Mouse (Mus musculus) erythroid progenitor cell, adult 5-6 weeks (primary cell): ENCODE data around the gene Anks1. TPM values are rescaled to one million over a fixed set of nuclear protein-coding genes. Genes with fewer than 3 reads are reported as not detected.
"Not testable (repeated sequence)": the region's sequence is repeated elsewhere in the genome, so short reads cannot be mapped to it uniquely, and the experiment has no call there.

ENCODE experiments used
- ATAC-seq: replicated peaks from 2 replicates; pipeline ENCODE4 v1.8.0; 2016; ENCODE audit warnings: moderate number of reproducible peaks, mild to moderate bottlenecking, moderate TSS enrichment, inconsistent platforms; ENCODE audit not compliant: poor library complexity, low FRiP score, severe bottlenecking
- total RNA-seq, 2 experiments: library from RNA; stranded (forward) in 1 of 2; stranded (reverse) in 1 of 2; fragments of 150-400 nt in 1 of 2; fragments of 186-747, 209-891 nt in 1 of 2; gene quantifications; 2 replicates each; pipeline versions ENCODE4 v1.2.3 to v1.2.4; 2015 to 2017; ENCODE audit warnings: low replicate concordance in 2 of 2

Gene Anks1
- total RNA-seq, 2 experiments from 2014 or later: 3.8 to 6.7 TPM

DNA sequence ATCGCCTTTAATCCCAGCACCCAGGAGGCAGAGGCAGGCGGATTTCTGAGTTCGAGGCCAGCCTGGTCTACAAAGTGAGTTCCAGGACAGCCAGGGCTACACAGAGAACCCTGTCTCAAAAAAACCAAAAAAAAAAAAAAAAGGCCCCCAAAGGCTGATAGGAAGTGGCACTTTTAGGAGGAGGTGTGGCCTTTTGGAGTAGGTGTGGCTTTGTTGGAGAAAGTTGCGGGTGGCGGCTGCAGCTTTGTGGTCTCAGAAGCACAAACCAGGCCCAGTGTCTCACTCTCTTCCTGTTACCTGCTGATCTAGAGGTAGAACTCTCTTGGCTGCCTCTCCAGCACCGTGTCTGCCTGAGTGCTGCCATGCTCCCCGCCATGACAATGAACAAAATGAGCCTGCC is 54.0 kb downstream of the Anks1 start:
- not testable (repeated sequence) for ATAC-seq

DNA sequence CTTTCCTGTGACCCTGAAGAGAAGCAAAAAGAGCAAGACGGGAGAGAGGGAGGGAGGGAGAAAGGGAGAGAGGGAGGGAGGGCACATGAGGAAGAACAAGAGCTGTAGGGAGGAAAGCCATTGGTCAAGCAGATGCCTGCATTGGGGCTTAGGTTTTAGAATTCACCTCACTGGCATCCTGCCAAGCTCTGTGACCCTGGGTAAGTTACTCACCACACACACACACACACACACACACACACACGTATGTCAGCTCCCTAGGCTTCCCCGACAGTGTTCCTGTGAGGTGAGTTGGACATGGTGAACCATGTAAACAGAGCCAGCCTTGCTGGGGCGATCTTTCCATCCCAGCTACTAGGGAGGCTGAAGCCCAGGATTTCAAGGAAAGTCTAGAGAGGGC is 55.5 kb downstream of the Anks1 start:
- no peak for ATAC-seq

DNA sequence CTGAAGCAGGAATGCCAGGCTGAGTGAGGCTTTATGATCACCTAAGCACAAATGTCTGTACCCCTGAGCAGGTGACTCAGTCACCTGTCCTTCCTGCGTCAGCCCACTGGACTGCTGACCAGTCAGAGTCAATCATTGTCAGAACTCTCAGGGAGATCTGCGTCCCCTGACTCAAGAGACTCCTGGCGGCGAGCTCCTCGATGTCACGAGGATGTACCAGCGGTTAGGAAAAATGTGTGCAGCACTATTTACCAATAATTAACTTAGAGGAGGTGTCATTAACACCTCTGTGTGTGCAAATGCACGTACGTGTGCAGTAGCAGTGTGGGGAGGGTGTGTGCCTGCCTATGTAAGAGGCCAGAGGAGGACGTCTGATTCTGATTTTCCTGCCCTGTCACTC is 56.2 kb downstream of the Anks1 start:
- ATAC-seq: no peak

DNA sequence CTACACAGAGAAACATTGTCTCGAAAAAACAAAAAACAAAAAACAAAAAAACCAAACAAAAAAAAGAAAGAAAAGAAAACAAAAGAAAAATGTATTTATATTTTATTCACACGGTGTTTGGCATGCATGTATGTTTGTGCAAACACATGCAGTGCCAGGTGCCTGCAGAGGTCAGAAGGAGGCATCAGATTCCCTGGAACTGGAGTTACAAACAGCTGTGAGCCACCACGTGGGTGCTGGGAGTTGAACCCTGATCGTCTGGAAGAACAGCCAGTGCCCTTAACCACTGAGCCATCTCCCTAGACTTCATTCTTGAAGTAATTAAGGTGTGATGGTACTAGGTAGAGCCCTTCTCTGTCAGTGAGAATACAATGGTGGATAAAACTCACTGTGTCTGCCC is 57.0 kb downstream of the Anks1 start:
- no peak for ATAC-seq

DNA sequence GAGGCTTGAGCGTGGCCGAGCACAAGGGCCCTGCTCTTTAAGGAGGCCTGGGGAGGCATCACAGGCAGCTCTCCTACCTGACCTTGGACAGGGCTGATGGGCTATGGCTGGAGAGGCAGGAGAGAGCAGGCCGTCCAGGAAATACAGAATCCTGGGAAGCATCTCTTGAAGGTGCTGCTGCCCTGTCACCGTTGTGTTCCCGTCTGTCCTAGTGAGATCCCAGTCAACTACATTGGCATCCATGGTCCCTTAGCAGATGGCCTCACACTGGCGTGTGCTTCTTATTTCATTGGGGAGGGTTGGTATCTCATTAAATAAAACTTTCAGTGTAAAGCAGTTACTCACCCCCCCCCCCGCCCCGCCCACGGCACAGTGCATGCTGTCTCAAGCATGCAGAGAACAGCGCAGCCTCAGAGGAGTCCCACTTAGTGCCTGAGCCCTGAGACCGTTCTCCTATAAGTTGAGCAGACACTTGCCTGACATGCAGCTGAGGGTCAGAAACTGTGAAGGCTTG is 57.5 kb downstream of the Anks1 start:
- ATAC-seq: no peak

DNA sequence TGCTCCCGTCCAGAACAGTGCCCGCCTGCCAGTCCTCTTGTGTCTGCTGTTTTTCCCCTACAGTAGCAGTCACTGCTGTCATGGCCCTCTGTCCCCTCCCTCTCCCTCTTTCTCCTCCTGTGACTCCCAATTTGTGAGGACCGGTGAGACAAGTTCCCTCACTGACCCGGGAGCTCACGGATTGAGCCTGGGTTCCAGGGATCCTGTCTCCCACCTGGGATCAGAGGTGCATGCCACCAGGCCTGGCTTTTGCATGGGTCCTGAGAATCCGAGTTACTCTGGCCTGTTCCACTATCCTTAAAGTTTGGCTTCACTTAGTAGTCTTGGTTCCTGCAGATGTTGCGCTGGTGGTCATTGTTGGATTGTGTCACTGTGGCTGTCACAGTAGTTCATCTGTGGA is 58.4 kb downstream of the Anks1 start:
- no peak for ATAC-seq

DNA sequence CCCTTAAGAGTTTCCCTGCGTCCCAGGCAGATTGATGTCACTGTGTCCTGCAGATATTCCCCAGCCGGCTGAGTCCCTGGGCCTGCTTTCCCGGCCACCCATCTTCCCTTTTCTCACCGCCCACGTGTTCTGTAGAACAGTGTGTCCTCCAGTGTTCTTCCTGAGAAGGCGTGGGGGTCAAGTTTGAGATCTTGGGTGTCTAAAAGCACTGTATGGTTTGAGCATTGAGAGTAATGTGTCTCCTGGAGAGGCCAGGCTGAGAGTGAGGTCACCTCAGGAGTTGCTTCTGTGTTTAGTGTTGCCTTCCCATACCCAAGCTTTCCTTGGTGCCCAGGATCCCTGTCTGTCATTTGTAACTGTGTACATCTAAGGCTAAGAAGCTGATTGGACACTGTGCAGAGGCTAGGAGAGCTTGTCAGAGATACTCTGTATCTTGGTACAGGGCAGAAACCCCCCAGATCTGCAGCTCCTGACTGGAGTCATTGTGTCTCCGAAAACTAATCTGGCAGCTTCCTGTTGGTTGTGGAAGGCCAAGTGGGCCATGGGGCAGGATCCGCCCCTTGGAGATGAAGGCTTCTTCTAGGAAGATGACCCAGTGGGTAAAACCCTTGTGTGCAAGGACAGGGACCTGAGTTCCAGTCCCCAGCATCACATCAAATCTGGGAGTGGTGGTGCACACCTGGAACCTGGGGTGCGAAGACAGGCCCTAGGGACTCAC is 59.1 kb downstream of the Anks1 start:
- no peak for ATAC-seq

DNA sequence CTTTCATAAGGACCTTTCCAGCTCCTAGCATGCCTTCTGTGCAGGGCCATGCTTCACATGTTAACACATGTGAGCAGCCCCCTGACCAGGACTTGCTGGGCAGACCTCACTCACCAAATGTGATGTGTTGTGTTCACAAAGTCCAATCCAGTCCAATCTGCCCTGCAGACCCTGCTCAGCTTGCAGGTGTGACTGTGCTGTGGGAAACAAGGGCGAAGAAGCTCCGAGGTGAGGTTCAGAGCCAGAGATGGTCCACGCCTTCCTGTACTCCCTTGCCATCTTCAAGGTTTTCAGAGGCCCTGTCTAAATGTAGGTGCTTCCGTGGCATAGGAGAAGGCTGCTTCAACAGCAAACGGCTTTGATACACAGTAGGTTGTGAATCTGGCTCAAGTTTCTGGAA is 59.8 kb downstream of the Anks1 start:
- no peak for ATAC-seq

DNA sequence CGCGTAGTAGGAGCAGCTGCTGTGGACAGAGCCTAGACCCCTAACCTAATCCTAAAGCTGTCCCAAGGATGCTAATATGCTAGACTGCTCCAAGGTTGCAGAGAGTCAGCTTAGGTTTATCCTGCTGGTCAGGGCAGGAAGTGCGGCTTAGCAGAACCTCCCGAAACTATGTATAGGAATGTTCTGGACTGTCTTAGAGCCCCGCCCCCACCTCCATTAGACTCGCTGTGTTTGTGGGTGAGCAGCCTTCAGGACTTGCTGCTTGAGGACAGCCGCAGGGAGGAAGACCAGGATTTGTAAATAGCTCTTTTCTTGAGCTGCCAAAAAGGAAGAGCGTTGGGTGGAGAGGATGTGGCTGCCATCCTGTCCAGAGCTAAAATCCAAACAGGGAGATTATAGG is 60.3 kb downstream of the Anks1 start:
- ATAC-seq: no peak

DNA sequence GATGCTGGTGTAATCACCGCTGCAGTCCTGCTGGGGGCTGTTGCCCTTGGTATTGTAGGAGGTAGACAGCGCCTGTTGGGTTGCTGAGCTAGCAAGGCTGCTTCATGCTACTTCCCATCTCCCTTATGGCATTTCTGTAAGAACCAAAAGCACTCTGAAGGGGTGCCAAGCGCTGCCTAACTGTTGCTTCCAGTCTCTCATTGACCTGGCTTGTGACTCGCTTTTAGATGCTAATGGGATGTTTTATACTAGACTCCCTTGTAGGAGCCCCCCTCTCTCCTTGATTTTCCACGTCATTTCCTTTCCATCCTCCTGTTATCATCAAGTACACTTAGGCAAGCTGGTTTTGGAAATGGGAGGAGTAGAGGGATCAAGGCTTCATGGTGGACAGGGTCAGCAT is 60.8 kb downstream of the Anks1 start:
- no peak for ATAC-seq

DNA sequence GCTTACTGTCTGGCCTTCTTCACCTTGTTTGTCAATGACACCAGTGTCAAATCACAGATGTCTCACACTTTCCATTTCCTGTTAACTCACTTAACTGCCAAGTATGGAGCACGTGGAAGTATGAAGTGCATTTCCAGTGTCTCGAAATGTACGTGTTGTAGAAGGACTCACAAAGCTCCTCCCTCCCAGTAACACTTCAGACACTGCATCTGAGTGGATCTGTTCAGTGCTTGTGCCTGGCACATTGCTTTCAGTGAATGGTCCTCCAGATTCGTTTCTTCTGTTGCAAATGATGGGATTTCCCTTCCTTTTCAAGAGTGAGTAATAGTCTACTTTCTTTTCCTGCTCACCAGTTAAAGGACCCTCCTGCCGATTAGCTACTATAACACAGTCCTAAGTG is 61.2 kb downstream of the Anks1 start:
- no peak for ATAC-seq

DNA sequence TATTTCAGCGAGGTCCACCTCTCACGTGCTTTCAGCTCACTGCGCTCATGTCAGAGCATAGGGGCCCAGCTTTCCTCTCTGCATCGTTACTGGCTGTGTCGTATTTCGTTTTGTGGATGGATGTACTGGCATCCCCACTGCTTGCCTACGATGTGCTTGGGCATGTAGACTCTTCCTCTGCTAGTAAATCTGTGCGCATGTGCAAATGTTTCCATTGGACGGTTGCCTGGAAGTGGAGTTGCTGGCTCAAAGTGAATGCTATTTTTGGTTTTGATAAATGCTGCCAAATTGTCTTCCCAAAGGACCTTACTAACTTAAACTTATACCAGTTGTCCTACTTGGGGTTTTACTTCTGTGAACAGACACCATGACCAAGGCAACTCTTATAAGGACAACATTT is 62.4 kb downstream of the Anks1 start:
- no peak for ATAC-seq

DNA sequence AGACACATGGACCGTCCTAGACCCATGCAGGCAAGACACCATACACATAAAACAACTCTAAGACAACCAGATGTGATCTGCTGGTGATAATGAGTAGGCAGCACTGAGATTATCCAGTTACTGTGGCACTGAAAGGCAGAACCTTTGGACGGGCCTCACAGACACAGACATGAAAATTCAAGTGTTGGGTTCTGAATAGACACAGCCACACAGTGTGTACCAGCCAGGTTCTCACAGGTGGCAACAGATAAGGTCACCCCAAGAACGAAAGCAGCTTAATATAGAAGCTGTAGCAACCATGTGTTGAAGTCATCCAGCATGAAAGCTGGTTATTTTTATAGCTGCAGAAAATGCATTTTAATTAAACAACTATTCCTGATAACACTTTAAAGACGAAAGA is 64.2 kb downstream of the Anks1 start:
- no peak for ATAC-seq

DNA sequence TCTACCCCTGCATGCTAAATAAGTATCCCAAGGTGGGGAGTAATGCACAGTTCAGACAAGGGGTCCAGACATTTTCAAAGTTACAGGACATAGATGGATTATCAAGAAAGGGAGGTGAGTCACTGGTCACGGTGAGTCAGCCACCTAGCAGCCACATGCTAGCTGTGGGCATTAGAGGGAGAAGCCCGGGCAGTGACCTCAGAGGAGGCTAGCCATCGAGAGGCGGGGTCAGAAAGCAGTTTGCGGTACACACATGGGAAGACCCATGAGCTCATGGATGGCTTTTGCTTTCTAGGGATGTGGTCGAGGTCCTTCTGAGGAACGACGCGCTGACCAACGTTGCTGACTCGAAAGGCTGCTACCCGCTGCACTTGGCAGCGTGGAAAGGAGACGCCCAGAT is 67.2 kb downstream of the Anks1 start:
- no peak for ATAC-seq

DNA sequence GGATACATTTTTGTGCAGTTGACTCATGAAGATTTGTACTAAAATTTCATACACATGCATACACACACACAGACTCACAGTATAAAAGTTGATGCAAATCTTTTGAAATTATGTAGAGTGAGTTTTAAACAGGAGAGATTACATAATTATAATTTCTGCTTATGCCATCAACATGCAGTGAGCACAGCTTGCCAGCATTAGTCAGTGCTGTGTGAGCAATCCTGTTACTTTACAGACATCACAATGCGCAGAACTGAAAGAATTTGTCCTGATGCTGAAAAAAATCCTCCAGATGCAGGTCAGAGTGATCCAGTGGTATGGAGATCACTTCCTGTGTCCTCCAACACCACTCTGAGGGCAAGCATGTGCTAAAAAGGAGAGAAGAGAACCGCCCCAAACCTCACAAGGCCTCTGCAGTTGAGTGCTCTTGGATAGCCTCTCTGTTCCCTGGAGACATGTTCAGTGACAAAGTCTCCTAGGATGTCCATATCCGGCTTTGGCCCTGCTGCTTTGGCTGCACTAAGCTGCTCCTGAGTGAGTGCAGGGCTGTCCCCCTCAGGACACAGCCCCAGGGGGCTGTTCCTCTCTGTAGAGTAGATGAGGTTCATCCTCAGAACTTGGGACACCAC is 68.0 kb downstream of the Anks1 start:
- ATAC-seq: no peak

DNA sequence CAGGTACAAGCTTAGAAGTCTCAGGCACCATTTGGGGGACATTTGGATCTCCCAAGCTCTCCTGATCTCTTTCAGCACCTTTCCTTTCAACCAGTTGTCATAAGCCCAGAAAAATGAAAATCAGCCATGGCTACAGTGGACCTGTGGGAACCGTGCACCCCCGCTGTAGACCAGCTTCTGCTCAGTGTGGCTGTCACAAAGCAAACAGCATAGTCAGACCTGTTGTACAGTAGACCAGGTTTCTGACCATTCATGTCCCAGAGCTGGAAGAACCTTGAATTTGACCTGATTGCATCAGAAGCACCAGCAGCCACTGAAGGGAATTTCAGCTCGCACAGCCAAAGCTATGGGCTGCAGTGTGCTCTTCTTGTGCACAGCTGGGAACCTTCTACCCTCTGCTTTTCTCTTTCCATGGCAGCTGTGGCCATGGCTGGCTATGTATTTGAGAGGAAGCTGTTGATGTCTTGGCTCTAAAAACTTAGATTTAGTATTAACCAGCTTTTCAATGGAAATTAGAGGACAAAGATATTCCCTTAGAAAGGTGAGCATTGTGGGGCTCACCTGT is 71.4 kb downstream of the Anks1 start:
- ATAC-seq: no peak

DNA sequence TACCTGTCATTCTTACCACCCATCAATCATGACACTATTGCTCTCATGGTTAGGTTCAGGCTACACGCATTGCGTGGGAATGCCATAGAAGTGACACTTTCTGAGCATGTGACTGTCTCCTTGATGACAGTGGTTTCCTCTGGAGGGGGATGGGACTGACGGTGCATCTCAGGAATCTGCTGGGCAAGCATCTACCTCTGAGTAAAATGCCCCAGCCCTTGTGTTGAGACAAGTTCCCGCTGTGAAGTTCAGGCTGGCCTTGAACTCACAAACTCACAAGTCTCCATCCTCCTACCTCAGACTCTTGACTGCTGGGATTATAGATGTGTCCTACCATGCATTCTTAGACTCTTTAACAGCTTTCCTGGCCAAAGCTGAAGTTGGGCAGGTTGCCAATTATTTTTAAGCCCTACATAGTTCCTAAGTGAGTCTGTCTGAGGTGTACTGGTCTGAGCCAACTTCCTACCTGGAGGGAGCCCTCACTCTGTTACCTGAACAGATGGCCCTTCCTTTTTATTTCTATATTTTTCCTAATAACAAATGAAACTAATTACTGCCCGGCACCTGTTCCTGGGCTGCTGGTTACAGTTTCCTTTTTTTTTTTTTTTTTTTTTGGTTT is 72.5 kb downstream of the Anks1 start:
- no peak for ATAC-seq

DNA sequence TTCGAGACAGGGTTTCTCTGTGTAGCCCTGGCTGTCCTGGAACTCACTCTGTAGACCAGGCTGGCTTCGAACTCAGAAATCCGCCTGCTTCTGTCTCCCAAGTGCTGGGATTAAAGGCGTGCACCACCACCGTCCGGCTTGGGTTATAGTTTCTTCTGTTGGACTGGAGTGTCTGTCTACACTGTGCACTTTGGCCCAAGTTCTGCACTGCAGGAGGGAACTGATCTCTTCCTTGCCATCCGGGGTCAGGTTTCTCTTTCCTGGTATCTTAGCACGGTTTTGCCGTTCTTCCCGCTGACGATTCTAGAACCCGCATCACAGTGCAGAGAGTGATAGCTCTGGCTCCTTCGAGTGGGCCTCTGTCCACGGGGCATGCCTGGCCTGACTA is 73.0 kb downstream of the Anks1 start:
- ATAC-seq: not testable (repeated sequence)

DNA sequence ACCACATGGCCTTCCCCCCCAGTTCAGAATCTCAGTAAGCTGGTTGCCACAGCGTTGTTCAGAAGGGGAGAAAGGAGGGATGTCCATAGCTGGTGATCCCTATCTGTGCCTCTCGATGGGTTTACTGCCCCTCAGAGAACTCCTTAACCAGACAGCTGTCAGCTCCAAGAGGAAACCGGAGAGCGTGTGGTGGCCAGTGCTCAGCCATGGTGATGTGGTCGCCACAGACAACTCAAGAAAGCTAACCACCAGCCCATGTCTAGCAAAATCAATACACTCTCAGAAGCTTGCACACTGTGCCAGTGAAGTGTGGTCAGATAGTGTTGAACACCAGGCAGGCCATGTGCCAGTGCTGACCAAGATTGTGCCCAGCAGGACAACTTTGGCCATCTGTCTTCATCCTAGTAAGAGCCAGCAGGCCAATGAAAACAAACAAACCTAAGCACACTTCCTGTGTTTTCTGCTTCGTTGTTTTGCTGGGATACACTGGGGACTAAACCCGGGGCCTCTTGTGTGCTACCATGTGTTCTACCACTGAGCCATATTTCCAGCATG is 73.7 kb downstream of the Anks1 start:
- no peak for ATAC-seq

DNA sequence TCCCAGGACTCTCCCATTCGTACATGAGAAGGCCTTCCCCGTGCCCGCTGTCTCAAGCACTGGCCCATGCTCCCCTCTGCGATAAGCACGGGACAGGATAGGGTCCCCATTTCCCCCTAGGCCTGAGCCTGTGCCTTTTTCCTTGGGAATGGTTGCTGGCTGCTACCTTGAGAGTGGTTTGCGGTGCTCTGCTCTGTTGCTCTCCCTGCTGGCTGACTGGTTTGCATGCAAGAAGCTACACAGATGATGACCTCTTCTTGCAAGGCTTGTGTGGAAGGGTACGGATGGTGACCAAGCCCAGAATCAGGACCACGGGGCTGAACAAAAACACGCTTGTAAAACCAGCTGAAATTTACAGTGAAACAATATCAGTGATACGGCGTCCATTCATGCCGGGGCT is 75.3 kb downstream of the Anks1 start:
- ATAC-seq: no peak

DNA sequence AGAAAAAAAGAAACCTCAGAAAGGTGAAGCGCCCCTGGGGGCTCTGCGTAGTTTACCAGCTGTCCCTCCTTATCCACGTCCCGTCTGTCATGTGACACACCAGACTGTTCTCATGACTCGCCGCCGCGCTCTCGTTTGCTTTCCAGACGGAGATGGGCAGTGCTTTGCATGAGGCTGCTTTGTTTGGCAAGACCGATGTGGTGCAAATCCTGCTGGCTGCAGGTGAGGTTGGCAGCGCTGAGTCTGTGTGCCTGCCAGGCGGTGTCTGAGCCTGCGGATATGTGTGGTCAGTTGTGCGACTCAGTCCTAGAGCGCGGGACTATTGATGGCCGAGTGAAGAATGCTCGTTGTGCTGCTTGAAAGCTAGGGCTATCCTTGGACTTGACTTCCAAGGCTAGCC is 77.0 kb downstream of the Anks1 start:
- ATAC-seq: no peak
